Mouse (Mus musculus) heart, postnatal 10 days (tissue): ENCODE measurements around the gene Efhc1. TPM values are rescaled to one million over a fixed set of nuclear protein-coding genes. Genes with fewer than 3 reads are reported as not detected.
"Not testable (repeated sequence)": the region's sequence is repeated elsewhere in the genome, so short reads cannot be mapped to it uniquely, and the experiment has no call there.

Experiments used
- DNase-seq, 2 experiments: peaks; one replicate each; pipeline ENCODE4 v3.0.0; 2021
- intact Hi-C: fragments of 180-260 bp; cut with DNase I; formaldehyde crosslinking; loops from one replicate; pipeline ENCODE4 v1.15.1; 2025
- total RNA-seq, 2 experiments: library from RNA; stranded (reverse); gene quantifications; 2 replicates each; pipeline ENCODE4 v1.2.3; 2021

Gene Efhc1
- total RNA-seq = 1 to 10 TPM; 1.0 to 1.2 TPM

GRCm38 (mm10) chr1:20951300-20951763, at the start of gene Efhc1:
Gene Efhc1 (plus strand): TSS chr1:20951626.
- intact Hi-C loops = loop anchor here (5.0 kb wide), 1 partner anchor 126 kb away; the partner anchor contains the start of gene Tram2
- peak; percentile 94 for DNase-seq

GRCm38 (mm10) chr1:20905501-20906127, 45.8 kb upstream of the Efhc1 start:
- no peak for DNase-seq
- intact Hi-C loops = no loop called here

GRCm38 (mm10) chr1:20906128-20906515, 45.3 kb upstream of the Efhc1 start:
- intact Hi-C loops = no loop called here
- DNase-seq = no peak

GRCm38 (mm10) chr1:20908541-20908940, 42.9 kb upstream of the Efhc1 start:
- DNase-seq = no peak
- intact Hi-C loops = no loop called here

GRCm38 (mm10) chr1:20912115-20912514, 39.3 kb upstream of the Efhc1 start:
- DNase-seq = no peak
- intact Hi-C loops = no loop called here

GRCm38 (mm10) chr1:20912527-20913171, 38.8 kb upstream of the Efhc1 start:
- DNase-seq = no peak
- intact Hi-C loops = no loop called here

- intact Hi-C loops = no loop called here
- no peak for DNase-seq
Measured at GRCm38 (mm10) chr1:20914769-20915168, 36.7 kb upstream of the Efhc1 start.

GRCm38 (mm10) chr1:20915608-20916007, 35.8 kb upstream of the Efhc1 start:
- intact Hi-C loops = no loop called here
- no peak for DNase-seq

GRCm38 (mm10) chr1:20917496-20918050, 33.9 kb upstream of the Efhc1 start:
- intact Hi-C loops = no loop called here
- no peak for DNase-seq

GRCm38 (mm10) chr1:20919728-20920127, 31.7 kb upstream of the Efhc1 start:
- intact Hi-C loops = loop anchor here (10.0 kb wide), 1 partner anchor 215 kb away; no protein-coding TSS in a partner anchor

GRCm38 (mm10) chr1:20921081-20921528, 30.3 kb upstream of the Efhc1 start:
- peak; percentile 28 to 44 for DNase-seq
- intact Hi-C loops = loop anchor here (10.0 kb wide), 1 partner anchor 216 kb away; no protein-coding TSS in a partner anchor

More at GRCm38 (mm10) chr1:20919728-20920127, 31.7 kb upstream of the Efhc1 start:
- DNase-seq = no peak

GRCm38 (mm10) chr1:20922612-20923399, 28.6 kb upstream of the Efhc1 start:
- intact Hi-C loops = loop anchor here (10.0 kb wide), 1 partner anchor 218 kb away; no protein-coding TSS in a partner anchor
- DNase-seq = peak; percentile 42 to 47

GRCm38 (mm10) chr1:20925324-20925723, 26.1 kb upstream of the Efhc1 start:
- intact Hi-C loops = loop anchor here (10.0 kb wide), 1 partner anchor 221 kb away; no protein-coding TSS in a partner anchor
- DNase-seq = not testable (repeated sequence)

GRCm38 (mm10) chr1:20925926-20926325, 25.5 kb upstream of the Efhc1 start:
- DNase-seq = no peak
- intact Hi-C loops = loop anchor here (10.0 kb wide), 1 partner anchor 221 kb away; no protein-coding TSS in a partner anchor

- DNase-seq = no peak
- intact Hi-C loops = loop anchor here (10.0 kb wide), 1 partner anchor 222 kb away; no protein-coding TSS in a partner anchor
Measured at GRCm38 (mm10) chr1:20926376-20926775, 25.1 kb upstream of the Efhc1 start.

- intact Hi-C loops = loop anchor here (10.0 kb wide), 1 partner anchor 224 kb away; no protein-coding TSS in a partner anchor
- DNase-seq = no peak
Measured at GRCm38 (mm10) chr1:20928487-20928886, 22.9 kb upstream of the Efhc1 start.

GRCm38 (mm10) chr1:20933457-20933856, 18.0 kb upstream of the Efhc1 start:
- DNase-seq = peak; percentile 57 to 81
- intact Hi-C loops = no loop called here

- intact Hi-C loops = loop anchor here (5.0 kb wide), 1 partner anchor 407 kb away; no protein-coding TSS in a partner anchor
- peak; percentile 81 to 86 for DNase-seq
Measured at GRCm38 (mm10) chr1:20935106-20935505, 16.3 kb upstream of the Efhc1 start.

GRCm38 (mm10) chr1:20939046-20939445, 12.4 kb upstream of the Efhc1 start:
- intact Hi-C loops = loop anchor here (1.0 to 5.0 kb wide), 4 partner anchors 162 to 403 kb away; no protein-coding TSS in a partner anchor
- peak; percentile 72 to 84 for DNase-seq

GRCm38 (mm10) chr1:20940151-20940550, 11.3 kb upstream of the Efhc1 start:
- intact Hi-C loops = loop anchor here (2.0 kb wide), 1 partner anchor 279 kb away; the partner anchor contains the start of gene Tmem14a
- DNase-seq = peak; percentile 56 to 60
